Mouse (Mus musculus) left cerebral cortex, postnatal 10 days (tissue): ENCODE results near the gene Egr2. TPM values are rescaled to one million over a fixed set of nuclear protein-coding genes. Genes with fewer than 3 reads are reported as not detected.

Source experiments
- DNase-seq, 2 experiments: peaks; one replicate each; pipeline ENCODE4 v3.0.0; 2021 to 2022; ENCODE audit warnings: low spot score in 2 of 2, mixed read lengths in 1 of 2; ENCODE audit errors: extremely low spot score in 1 of 2
- intact Hi-C: fragments of 180-260 bp; cut with DNase I; formaldehyde crosslinking; loops from one replicate; pipeline ENCODE4 v1.15.1; 2025
- total RNA-seq, 2 experiments: library from RNA; stranded (reverse); gene quantifications; 2 replicates each; pipeline ENCODE4 v1.2.3; 2021

The Egr2 gene
- total RNA-seq, 2 experiments from 2014 or later = 3.1 to 4.4 TPM

- DNase-seq = no peak
- intact Hi-C loops = no loop called here
Observed at GRCm38 (mm10) chr10:67581698-67582285, 46.5 kb downstream of the Egr2 start.

- intact Hi-C loops = no loop called here
- no peak for DNase-seq
Observed at GRCm38 (mm10) chr10:67585873-67586610, 50.8 kb downstream of the Egr2 start.

Other genes starting within 250 kb of the Egr2 start
- 10 to 100 TPM; 41.0 to 44.4 TPM for gene Ado, start 13.5 kb downstream of the Egr2 start, total RNA-seq